Comparison of ENCODE assay signal across 8 mouse cellular contexts in the genomic region with DNA sequence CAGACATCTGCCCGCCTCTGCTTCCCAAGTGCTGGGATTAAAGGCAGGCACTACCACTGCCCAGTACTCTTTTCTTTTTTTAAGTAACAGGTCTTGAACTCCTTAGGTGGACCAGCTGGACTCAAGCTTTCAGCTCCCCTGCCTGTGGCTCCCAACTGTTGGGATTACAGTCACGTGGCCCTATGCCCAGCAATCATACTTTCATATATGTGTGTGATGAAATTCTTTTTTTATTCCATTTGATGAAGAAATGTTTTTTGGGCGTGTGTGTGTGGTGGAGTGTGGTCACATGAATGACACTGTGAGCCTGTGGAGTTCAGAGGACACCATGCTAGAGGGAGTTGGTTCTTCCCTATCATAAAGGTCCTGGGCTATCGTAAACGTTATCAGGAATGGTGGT. TPM values are rescaled to one million over a fixed set of nuclear protein-coding genes. Genes with fewer than 3 reads are reported as not detected.
DNase-seq lines count a peak whose midpoint lies in the region; ATAC-seq and TF ChIP-seq lines count a peak whose summit lies in the region.

No protein-coding gene starts in this region.

- TF ChIP-seq EP300 in ES-Bruce4 (IDR thresholded peaks at IDR 0.05; ENCODE audit: insufficient read depth, low read depth, low read length): no peak

- no peak for TF ChIP-seq POLR2A in ES-Bruce4 (IDR thresholded peaks at IDR 0.05; ENCODE audit: insufficient read depth, low read length)

- DNase-seq in heart, postnatal 10 days: no peak
- DNase-seq in adrenal gland, adult 8-10 months: no peak
- no peak for DNase-seq in gastrocnemius, postnatal 4 days (ENCODE audit: low spot score in 2 of 2)
- no peak for DNase-seq in adrenal gland, adult (ENCODE audit: inconsistent age in 2 of 2, low spot score in 1 of 2)

- peaks cover 26% of the 10 kb centered on the region for H3K4me1 ChIP-seq in heart, embryonic 12.5 days (replicated peaks)
- no peaks in the 10 kb centered on the region for H3K4me1 ChIP-seq in ES-Bruce4 (ENCODE audit: control insufficient read depth, insufficient read depth, low read length)
- H3K4me1 ChIP-seq in hindbrain, embryonic 13.5 days (replicated peaks): peaks cover 28% of the 10 kb centered on the region
- H3K4me1 ChIP-seq in midbrain, embryonic 12.5 days: peaks cover 25% of the 10 kb centered on the region

- intact Hi-C loops in heart, postnatal 10 days (cut with DNase I): loop anchor here (5.0 kb wide), 1 partner anchor 78 kb away; no protein-coding TSS in a partner anchor

- no peak for TF ChIP-seq CTCF in ES-Bruce4 (IDR thresholded peaks at IDR 0.05; ENCODE audit: low read depth, low read length)

- peak overlapping the region; percentile 96; the same call in 1 of the 2 replicates for H3K4me3 ChIP-seq in heart, embryonic 12.5 days
- H3K4me3 ChIP-seq in ES-Bruce4 (ENCODE audit: low read depth, low read length): peak overlapping the region; percentile 77
- peak overlapping the region; percentile 95 for H3K4me3 ChIP-seq in hindbrain, embryonic 13.5 days
- no peak overlapping the region for H3K4me3 ChIP-seq in midbrain, embryonic 12.5 days

- 81% methylated on average over 5 of the region's 5 CpGs for WGBS in heart, embryonic 12.5 days
- 93% methylated on average over 5 of the region's 5 CpGs for WGBS in hindbrain, embryonic 13.5 days
- WGBS in midbrain, embryonic 12.5 days: 94% methylated on average over 4 of the region's 5 CpGs

- H3K27ac ChIP-seq in heart, embryonic 12.5 days (ENCODE audit: poor library complexity, severe bottlenecking): no peak overlapping the region
- H3K27ac ChIP-seq in ES-Bruce4 (ENCODE audit: insufficient read depth, low read length): peak overlapping the region; percentile 58
- no peak overlapping the region for H3K27ac ChIP-seq in hindbrain, embryonic 13.5 days
- H3K27ac ChIP-seq in midbrain, embryonic 12.5 days (replicated peaks): no peak overlapping the region

- ATAC-seq in heart, embryonic 12.5 days (ENCODE audit: insufficient number of reproducible peaks, low FRiP score): no peak
- ATAC-seq in hindbrain, embryonic 13.5 days (ENCODE audit: low FRiP score): no peak
- no peak for ATAC-seq in midbrain, embryonic 12.5 days (ENCODE audit: low FRiP score, low read depth)

- H3K9ac ChIP-seq in heart, embryonic 12.5 days: peak overlapping the region; percentile 56; the same call in 1 of the 2 replicates
- H3K9ac ChIP-seq in ES-Bruce4 (ENCODE audit: low read depth, poor library complexity, severe bottlenecking): peak overlapping the region; percentile 94
- H3K9ac ChIP-seq in hindbrain, embryonic 13.5 days: peak overlapping the region; percentile 94
- no peak overlapping the region; the same call in 1 of the 2 replicates for H3K9ac ChIP-seq in midbrain, embryonic 12.5 days (replicated peaks)

- H3K4me2 ChIP-seq in heart, embryonic 12.5 days: peak overlapping the region; percentile 97
- peak overlapping the region; percentile 93 for H3K4me2 ChIP-seq in hindbrain, embryonic 13.5 days
- H3K4me2 ChIP-seq in midbrain, embryonic 12.5 days (replicated peaks): peak overlapping the region; percentile 95; the same call in 1 of the 2 replicates

- H3K9me3 ChIP-seq in heart, embryonic 12.5 days (replicated peaks): no peaks in the 10 kb centered on the region
- no peaks in the 10 kb centered on the region for H3K9me3 ChIP-seq in ES-Bruce4 (replicated peaks; ENCODE audit: control insufficient read depth, insufficient read depth, low read length, poor library complexity, severe bottlenecking)
- no peaks in the 10 kb centered on the region for H3K9me3 ChIP-seq in hindbrain, embryonic 13.5 days
- no peaks in the 10 kb centered on the region for H3K9me3 ChIP-seq in midbrain, embryonic 12.5 days

- H3K36me3 ChIP-seq in heart, embryonic 12.5 days: peaks cover 6% of the 10 kb centered on the region; the same call in 1 of the 2 replicates
- H3K36me3 ChIP-seq in ES-Bruce4 (ENCODE audit: control insufficient read depth, insufficient read depth, low read length, poor library complexity, severe bottlenecking): peaks cover 13% of the 10 kb centered on the region
- H3K36me3 ChIP-seq in hindbrain, embryonic 13.5 days: peaks cover 4% of the 10 kb centered on the region
- H3K36me3 ChIP-seq in midbrain, embryonic 12.5 days: peaks cover 9% of the 10 kb centered on the region; the same call in 1 of the 2 replicates

- no peaks in the 10 kb centered on the region for H3K27me3 ChIP-seq in heart, embryonic 12.5 days (replicated peaks)
- H3K27me3 ChIP-seq in ES-Bruce4 (ENCODE audit: control insufficient read depth, insufficient read depth, low read length, poor library complexity, severe bottlenecking): no peaks in the 10 kb centered on the region
- no peaks in the 10 kb centered on the region for H3K27me3 ChIP-seq in hindbrain, embryonic 13.5 days
- no peaks in the 10 kb centered on the region for H3K27me3 ChIP-seq in midbrain, embryonic 12.5 days

RNA-seq across cellular contexts. Expression of gene Naa25, which starts 1.8 kb away (rescaled TPM):
- 37.5 and 39.1 TPM in 2 replicates for polyA plus RNA-seq in heart, embryonic 12.5 days (2016; fragmentation: Nextera tagmentation; extraction: Ambion mirVana)
- 10 to 100 TPM; 22.1 to 23.5 TPM for total RNA-seq in heart, postnatal 10 days (2021)
- polyA plus RNA-seq in ES-Bruce4 (2011; ENCODE audit: insufficient read depth, insufficient read length, low read depth, missing spikeins): 70.0 and 77.9 TPM in 2 replicates
- 47.7 and 51.8 TPM in 2 replicates for polyA plus RNA-seq in hindbrain, embryonic 13.5 days (2015; fragmentation: Nextera tagmentation; extraction: Ambion mirVana)
- polyA plus RNA-seq in midbrain, embryonic 12.5 days (2016; fragmentation: Nextera tagmentation; extraction: Ambion mirVana): 46.0 and 48.3 TPM in 2 replicates
- 10 to 100 TPM; 33.4 to 40.0 (median 35.9) TPM for total RNA-seq in adrenal gland, adult 8-10 months (2022)
- 10 to 100 TPM; 22.3 to 23.8 TPM for total RNA-seq in gastrocnemius, postnatal 4 days (2021)

RNA-seq across cellular contexts. Expression of gene Trafd1, which starts 14.1 kb away (rescaled TPM):
- 82.6 and 83.4 TPM in 2 replicates for polyA plus RNA-seq in heart, embryonic 12.5 days (2016; fragmentation: Nextera tagmentation; extraction: Ambion mirVana)
- 10 to 100 TPM; 59.0 to 59.5 TPM for total RNA-seq in heart, postnatal 10 days (2021)
- 23.1 and 25.9 TPM in 2 replicates for polyA plus RNA-seq in ES-Bruce4 (2011; ENCODE audit: insufficient read depth, insufficient read length, low read depth, missing spikeins)
- 139 and 145 TPM in 2 replicates for polyA plus RNA-seq in hindbrain, embryonic 13.5 days (2015; fragmentation: Nextera tagmentation; extraction: Ambion mirVana)
- 124 TPM in 2 replicates for polyA plus RNA-seq in midbrain, embryonic 12.5 days (2016; fragmentation: Nextera tagmentation; extraction: Ambion mirVana)
- total RNA-seq in adrenal gland, adult 8-10 months (2022): 10 to 100 TPM; 37.0 to 67.7 (median 52.0) TPM
- 10 to 100 TPM; 74.7 to 87.6 TPM for total RNA-seq in gastrocnemius, postnatal 4 days (2021)

RNA-seq across cellular contexts. Expression of gene Tmem116, which starts 52.2 kb away (rescaled TPM):
- 4.5 and 4.7 TPM in 2 replicates for polyA plus RNA-seq in heart, embryonic 12.5 days (2016; fragmentation: Nextera tagmentation; extraction: Ambion mirVana)
- total RNA-seq in heart, postnatal 10 days (2021): 1 to 10 TPM; 5.9 to 7.3 TPM
- polyA plus RNA-seq in ES-Bruce4 (2011; ENCODE audit: insufficient read depth, insufficient read length, low read depth, missing spikeins): 3.8 and 7.8 TPM in 2 replicates
- polyA plus RNA-seq in hindbrain, embryonic 13.5 days (2015; fragmentation: Nextera tagmentation; extraction: Ambion mirVana): 1.9 and 2.2 TPM in 2 replicates
- 0.96 and 1.1 TPM in 2 replicates for polyA plus RNA-seq in midbrain, embryonic 12.5 days (2016; fragmentation: Nextera tagmentation; extraction: Ambion mirVana)
- 1 to 10 TPM; 3.2 to 7.3 (median 4.5) TPM for total RNA-seq in adrenal gland, adult 8-10 months (2022)
- total RNA-seq in gastrocnemius, postnatal 4 days (2021): 10 to 100 TPM in 1 of 2 experiments, 1 to 10 TPM in 1; 9.2 to 12.7 TPM

RNA-seq across cellular contexts. Expression of gene Erp29, which starts 52.8 kb away (rescaled TPM):
- 152 TPM in 2 replicates for polyA plus RNA-seq in heart, embryonic 12.5 days (2016; fragmentation: Nextera tagmentation; extraction: Ambion mirVana)
- total RNA-seq in heart, postnatal 10 days (2021): 100 to 1,000 TPM; 112 TPM
- 79.2 and 83.7 TPM in 2 replicates for polyA plus RNA-seq in ES-Bruce4 (2011; ENCODE audit: insufficient read depth, insufficient read length, low read depth, missing spikeins)
- polyA plus RNA-seq in hindbrain, embryonic 13.5 days (2015; fragmentation: Nextera tagmentation; extraction: Ambion mirVana): 165 and 166 TPM in 2 replicates
- 130 and 137 TPM in 2 replicates for polyA plus RNA-seq in midbrain, embryonic 12.5 days (2016; fragmentation: Nextera tagmentation; extraction: Ambion mirVana)
- 100 to 1,000 TPM; 105 to 121 (median 115) TPM for total RNA-seq in adrenal gland, adult 8-10 months (2022)
- 100 to 1,000 TPM in 1 of 2 experiments, 10 to 100 TPM in 1; 97.7 to 115 TPM for total RNA-seq in gastrocnemius, postnatal 4 days (2021)
